Comparison of ENCODE assay signal across 24 mouse cellular contexts in genomic region chr7:137191889-137192288, GRCm38 (mm10).
DNase-seq lines count a peak whose midpoint lies in the region; ATAC-seq and TF ChIP-seq lines count a peak whose summit lies in the region.
"Had no signal": no experiment of that assay in that cellular context is flagged by ENCODE, and none has a peak within 500 bp of the region (broad histone marks: within the 10 kb centered on the region; RNA-seq: fewer than 3 reads in every experiment).

No protein-coding gene starts in this region.

- no peak for TF ChIP-seq EP300 in liver, postnatal 0 days (IDR thresholded peaks at IDR 0.05; ENCODE audit: low read depth)

- DNase-seq in forebrain, embryonic 11.5 days (ENCODE audit: low spot score), result no peak
- DNase-seq in hindbrain, embryonic 11.5 days (ENCODE audit: low spot score), result no peak
- no peak for DNase-seq in hindbrain, postnatal 0 days (ENCODE audit: low spot score)
- DNase-seq in liver, postnatal 0 days, result no peak
- DNase-seq: adrenal gland, adult 8-10 months; cerebellum, adult 18-20 months; cerebellum, postnatal 14 days; gastrocnemius, postnatal 10 days; heart, adult 18-20 months; heart, postnatal 4 days; kidney, adult 11 months; kidney, postnatal 36 days; liver, embryonic 13.5 days; lung, embryonic 14.5 days; thymus, postnatal 36 days had no signal

- H3K4me3 ChIP-seq in forebrain, embryonic 11.5 days (ENCODE audit: low read depth, low read length), result no peak overlapping the region
- H3K4me3 ChIP-seq in forebrain, embryonic 16.5 days (replicated peaks; ENCODE audit: low read length), result no peak overlapping the region
- H3K4me3 ChIP-seq in hindbrain, embryonic 11.5 days (ENCODE audit: low read depth, low read length), result no peak overlapping the region
- H3K4me3 ChIP-seq in hindbrain, postnatal 0 days (ENCODE audit: low read length), result no peak overlapping the region
- no peak overlapping the region for H3K4me3 ChIP-seq in hindbrain, embryonic 13.5 days
- no peak overlapping the region for H3K4me3 ChIP-seq in midbrain, embryonic 15.5 days
- H3K4me3 ChIP-seq in liver, postnatal 0 days (ENCODE audit: low read depth, low read length), result no peak overlapping the region
- H3K4me3 ChIP-seq: heart, embryonic 15.5 days; kidney, embryonic 15.5 days; limb, embryonic 13.5 days; liver, embryonic 13.5 days; stomach, embryonic 15.5 days had no signal

- ATAC-seq in forebrain, embryonic 11.5 days (replicated peaks; ENCODE audit: low FRiP score), result 0 out of 2 replicates have a peak, but pooled peaks have one; percentile 27
- no peak for ATAC-seq in forebrain, embryonic 16.5 days
- ATAC-seq in hindbrain, embryonic 11.5 days (ENCODE audit: low FRiP score), result 0 out of 2 replicates have a peak, but pooled peaks have one; percentile 51
- ATAC-seq in hindbrain, postnatal 0 days, result no peak
- ATAC-seq in hindbrain, embryonic 13.5 days (ENCODE audit: low FRiP score), result no peak
- no peak for ATAC-seq in midbrain, embryonic 15.5 days (replicated peaks)
- no peak for ATAC-seq in granulocyte monocyte progenitor cell, adult 5-6 weeks (replicated peaks; ENCODE audit: poor library complexity, severe bottlenecking)
- no peak for ATAC-seq in liver, postnatal 0 days
- ATAC-seq: activated CD4-positive, CD25-positive, alpha-beta regulatory T cell, adult 4 months had no signal

- no peaks in the 10 kb centered on the region for H3K9me3 ChIP-seq in forebrain, embryonic 11.5 days (ENCODE audit: control insufficient read depth, low read length)
- H3K9me3 ChIP-seq in forebrain, embryonic 16.5 days (ENCODE audit: control insufficient read depth, low read length), result no peaks in the 10 kb centered on the region
- H3K9me3 ChIP-seq in hindbrain, embryonic 11.5 days (ENCODE audit: control insufficient read depth, low read length), result no peaks in the 10 kb centered on the region
- no peaks in the 10 kb centered on the region for H3K9me3 ChIP-seq in hindbrain, postnatal 0 days (ENCODE audit: low read length)
- no peaks in the 10 kb centered on the region for H3K9me3 ChIP-seq in hindbrain, embryonic 13.5 days
- no peaks in the 10 kb centered on the region for H3K9me3 ChIP-seq in midbrain, embryonic 15.5 days
- no peaks in the 10 kb centered on the region for H3K9me3 ChIP-seq in liver, postnatal 0 days (ENCODE audit: low read length)
- H3K9me3 ChIP-seq: heart, embryonic 15.5 days; kidney, embryonic 15.5 days; limb, embryonic 13.5 days; liver, embryonic 13.5 days; stomach, embryonic 15.5 days had no signal

- no peak overlapping the region for H3K27ac ChIP-seq in forebrain, embryonic 11.5 days (ENCODE audit: low read depth, low read length)
- H3K27ac ChIP-seq in forebrain, embryonic 16.5 days (ENCODE audit: low read length), result no peak overlapping the region
- H3K27ac ChIP-seq in hindbrain, embryonic 11.5 days (ENCODE audit: low read depth, low read length), result no peak overlapping the region
- H3K27ac ChIP-seq in hindbrain, postnatal 0 days, result no peak overlapping the region
- peak overlapping the region; percentile 62 for H3K27ac ChIP-seq in hindbrain, embryonic 13.5 days
- 0 out of 2 replicates have a peak overlapping the region, but pooled peaks have one; percentile 11 for H3K27ac ChIP-seq in midbrain, embryonic 15.5 days
- H3K27ac ChIP-seq in liver, postnatal 0 days (ENCODE audit: low read depth), result no peak overlapping the region
- H3K27ac ChIP-seq: heart, embryonic 15.5 days; kidney, embryonic 15.5 days; limb, embryonic 13.5 days; liver, embryonic 13.5 days; stomach, embryonic 15.5 days had no signal

- H3K36me3 ChIP-seq in forebrain, embryonic 11.5 days (ENCODE audit: control insufficient read depth, insufficient read depth, low read length), result no peaks in the 10 kb centered on the region
- H3K36me3 ChIP-seq in forebrain, embryonic 16.5 days (ENCODE audit: control insufficient read depth, insufficient read depth), result no peaks in the 10 kb centered on the region
- 0 out of 2 replicates have a peak, but pooled peaks cover 2% of the 10 kb centered on the region for H3K36me3 ChIP-seq in hindbrain, embryonic 11.5 days (ENCODE audit: control insufficient read depth, insufficient read depth, low read length)
- H3K36me3 ChIP-seq in hindbrain, postnatal 0 days (ENCODE audit: insufficient read depth, low read length), result no peaks in the 10 kb centered on the region
- peaks cover 9% of the 10 kb centered on the region for H3K36me3 ChIP-seq in hindbrain, embryonic 13.5 days
- H3K36me3 ChIP-seq in midbrain, embryonic 15.5 days (replicated peaks), result no peaks in the 10 kb centered on the region
- no peaks in the 10 kb centered on the region for H3K36me3 ChIP-seq in liver, postnatal 0 days (replicated peaks; ENCODE audit: insufficient read depth, low read length)
- H3K36me3 ChIP-seq: heart, embryonic 15.5 days; kidney, embryonic 15.5 days; liver, embryonic 13.5 days; stomach, embryonic 15.5 days had no signal

- no peak overlapping the region for H3K4me2 ChIP-seq in forebrain, embryonic 11.5 days (ENCODE audit: low read depth, low read length, severe bottlenecking)
- H3K4me2 ChIP-seq in forebrain, embryonic 16.5 days (ENCODE audit: low read length), result no peak overlapping the region
- no peak overlapping the region for H3K4me2 ChIP-seq in hindbrain, embryonic 11.5 days (replicated peaks; ENCODE audit: low read depth, low read length)
- no peak overlapping the region for H3K4me2 ChIP-seq in hindbrain, postnatal 0 days (ENCODE audit: low read depth, low read length)
- H3K4me2 ChIP-seq in hindbrain, embryonic 13.5 days, result no peak overlapping the region
- no peak overlapping the region for H3K4me2 ChIP-seq in midbrain, embryonic 15.5 days
- no peak overlapping the region for H3K4me2 ChIP-seq in liver, postnatal 0 days (ENCODE audit: low read depth, low read length)
- H3K4me2 ChIP-seq: heart, embryonic 15.5 days; kidney, embryonic 15.5 days; limb, embryonic 13.5 days; liver, embryonic 13.5 days; lung, embryonic 14.5 days; stomach, embryonic 15.5 days had no signal

- 44% methylated on average over 12 of the region's 12 CpGs for WGBS in forebrain, embryonic 11.5 days
- WGBS in forebrain, embryonic 16.5 days, result 13% methylated on average over 12 of the region's 12 CpGs
- WGBS in hindbrain, embryonic 11.5 days, result 60% methylated on average over 12 of the region's 12 CpGs
- WGBS in hindbrain, postnatal 0 days, result 48% methylated on average over 12 of the region's 12 CpGs
- 39% methylated on average over 12 of the region's 12 CpGs for WGBS in hindbrain, embryonic 13.5 days
- WGBS in midbrain, embryonic 15.5 days, result 42% methylated on average over 12 of the region's 12 CpGs
- WGBS in liver, postnatal 0 days (ENCODE audit: insufficient replicate concordance), result 54% methylated on average over 12 of the region's 12 CpGs

- no peak overlapping the region for H3K9ac ChIP-seq in forebrain, embryonic 11.5 days (ENCODE audit: low read length)
- H3K9ac ChIP-seq in forebrain, embryonic 16.5 days (replicated peaks; ENCODE audit: low read depth, low read length), result no peak overlapping the region
- no peak overlapping the region for H3K9ac ChIP-seq in hindbrain, embryonic 11.5 days (ENCODE audit: low read depth, low read length)
- no peak overlapping the region for H3K9ac ChIP-seq in hindbrain, postnatal 0 days (replicated peaks; ENCODE audit: low read length)
- no peak overlapping the region for H3K9ac ChIP-seq in hindbrain, embryonic 13.5 days
- H3K9ac ChIP-seq in midbrain, embryonic 15.5 days, result no peak overlapping the region
- H3K9ac ChIP-seq in liver, postnatal 0 days (replicated peaks), result no peak overlapping the region
- H3K9ac ChIP-seq: heart, embryonic 15.5 days; kidney, embryonic 15.5 days; limb, embryonic 13.5 days; liver, embryonic 13.5 days; lung, embryonic 14.5 days; stomach, embryonic 15.5 days had no signal

- peaks cover 10% of the 10 kb centered on the region for H3K27me3 ChIP-seq in forebrain, embryonic 11.5 days (ENCODE audit: control insufficient read depth, insufficient read depth, low read length)
- peaks cover 57% of the 10 kb centered on the region for H3K27me3 ChIP-seq in forebrain, embryonic 16.5 days (replicated peaks; ENCODE audit: control insufficient read depth, insufficient read depth, low read length)
- H3K27me3 ChIP-seq in hindbrain, embryonic 11.5 days (ENCODE audit: control insufficient read depth, insufficient read depth, low read length), result no peaks in the 10 kb centered on the region
- H3K27me3 ChIP-seq in hindbrain, postnatal 0 days (ENCODE audit: insufficient read depth, low read length), result no peaks in the 10 kb centered on the region
- no peaks in the 10 kb centered on the region for H3K27me3 ChIP-seq in hindbrain, embryonic 13.5 days
- 0 out of 2 replicates have a peak, but pooled peaks cover 2% of the 10 kb centered on the region for H3K27me3 ChIP-seq in midbrain, embryonic 15.5 days (replicated peaks)
- no peaks in the 10 kb centered on the region for H3K27me3 ChIP-seq in liver, postnatal 0 days (ENCODE audit: insufficient read depth, low read length)
- H3K27me3 ChIP-seq: heart, embryonic 15.5 days; kidney, embryonic 15.5 days; limb, embryonic 13.5 days; liver, embryonic 13.5 days had no signal

- peaks cover 6% of the 10 kb centered on the region; the same call in 1 of the 2 replicates for H3K4me1 ChIP-seq in forebrain, embryonic 11.5 days (replicated peaks; ENCODE audit: control insufficient read depth, insufficient read depth, low read length)
- H3K4me1 ChIP-seq in forebrain, embryonic 16.5 days (replicated peaks; ENCODE audit: control insufficient read depth, insufficient read depth, low read length), result peaks cover 13% of the 10 kb centered on the region
- no peaks in the 10 kb centered on the region for H3K4me1 ChIP-seq in hindbrain, embryonic 11.5 days (replicated peaks; ENCODE audit: control insufficient read depth, insufficient read depth, low read length)
- no peaks in the 10 kb centered on the region for H3K4me1 ChIP-seq in hindbrain, postnatal 0 days (ENCODE audit: insufficient read depth, low read length)
- H3K4me1 ChIP-seq in hindbrain, embryonic 13.5 days (replicated peaks), result peaks cover 10% of the 10 kb centered on the region
- peaks cover 6% of the 10 kb centered on the region; the same call in 1 of the 2 replicates for H3K4me1 ChIP-seq in midbrain, embryonic 15.5 days
- no peaks in the 10 kb centered on the region for H3K4me1 ChIP-seq in liver, postnatal 0 days (ENCODE audit: insufficient read depth)
- H3K4me1 ChIP-seq: kidney, embryonic 15.5 days; limb, embryonic 13.5 days; liver, embryonic 13.5 days; stomach, embryonic 15.5 days had no signal

- no peak for TF ChIP-seq CTCF in hindbrain, postnatal 0 days (IDR thresholded peaks at IDR 0.05; ENCODE audit: low read depth)
- TF ChIP-seq CTCF in liver, postnatal 0 days (IDR thresholded peaks at IDR 0.05; ENCODE audit: low read depth), result no peak

Comparison
In these comparisons a context has a peak if more than half of its experiments do, and no peak if none do; other contexts are left out.
1. ATAC-seq: peak in forebrain, embryonic 11.5 days (single experiment) and hindbrain, embryonic 11.5 days (single experiment); none in forebrain, embryonic 16.5 days (single experiment), hindbrain, postnatal 0 days (single experiment), hindbrain, embryonic 13.5 days (single experiment), midbrain, embryonic 15.5 days (single experiment), granulocyte monocyte progenitor cell, adult 5-6 weeks (single experiment) and liver, postnatal 0 days (single experiment).
2. H3K27ac ChIP-seq: peak in hindbrain, embryonic 13.5 days (single experiment) and midbrain, embryonic 15.5 days (single experiment); none in forebrain, embryonic 11.5 days (single experiment), forebrain, embryonic 16.5 days (single experiment), hindbrain, embryonic 11.5 days (single experiment), hindbrain, postnatal 0 days (single experiment) and liver, postnatal 0 days (single experiment).